Mouse (Mus musculus) ES-E14 (cell line): ENCODE measurements around the gene Zfp174. TPM values are rescaled to one million over a fixed set of nuclear protein-coding genes. Genes with fewer than 3 reads are reported as not detected.

Experiments
- DNase-seq: peaks from one replicate; pipeline ENCODE4 v3.0.0-alpha.2; 2013; ENCODE audit warnings: low read depth, low spot score
- H3K27ac ChIP-seq: 2 replicates; pipeline ENCODE4 v1.5.1; 2012; ENCODE audit warnings: low read depth, mild to moderate bottlenecking, low read length, moderate library complexity, mixed read lengths; ENCODE audit not compliant: poor library complexity, insufficient read depth, severe bottlenecking
- H3K36me3 ChIP-seq: 2 replicates; pipeline ENCODE4 v1.6.1; 2012; ENCODE audit warnings: mild to moderate bottlenecking, low read length, moderate library complexity, mixed read lengths; ENCODE audit not compliant: control insufficient read depth, poor library complexity, insufficient read depth, severe bottlenecking
- H3K4me1 ChIP-seq, 2 experiments: fragments of 150-350 bp in 1 of 2; sonication (generic) in 1 of 2; 2 replicates each; pipeline ENCODE4 v1.6.1; 2012; ENCODE audit warnings: low read length in 2 of 2, mild to moderate bottlenecking in 1 of 2, mixed read lengths in 1 of 2; ENCODE audit not compliant: control insufficient read depth in 2 of 2, insufficient read depth in 2 of 2, poor library complexity in 1 of 2
- H3K4me3 ChIP-seq, 2 experiments: fragments of 150-350 bp in 1 of 2; sonication (generic) in 1 of 2; 2 replicates each; pipeline ENCODE4 v1.5.1; 2012; ENCODE audit warnings: low read length in 2 of 2, low read depth in 1 of 2, mild to moderate bottlenecking in 1 of 2, mixed read lengths in 1 of 2; ENCODE audit not compliant: insufficient read depth in 1 of 2, poor library complexity in 1 of 2, severe bottlenecking in 1 of 2
- H3K9ac ChIP-seq: 2 replicates; pipeline ENCODE4 v1.6.1; 2012; ENCODE audit warnings: low read depth, mild to moderate bottlenecking, low read length, mixed read lengths; ENCODE audit not compliant: poor library complexity, insufficient read depth, severe bottlenecking
- H3K9me3 ChIP-seq: fragments of 150-350 bp; sonication (generic); 2 replicates; pipeline ENCODE4 v1.6.1; 2012; ENCODE audit warnings: low read depth, mild to moderate bottlenecking, low read length; ENCODE audit not compliant: control insufficient read depth, insufficient read depth
- CHD2 ChIP-seq: IDR thresholded peaks from 2 replicates; pipeline ENCODE4 v1.6.1; 2014; ENCODE audit warnings: mild to moderate bottlenecking, low read depth, low read length, inconsistent platforms
- HCFC1 ChIP-seq: IDR thresholded peaks from 2 replicates; pipeline ENCODE4 v1.6.1; 2012; ENCODE audit warnings: low read length, inconsistent platforms, borderline replicate concordance; ENCODE audit not compliant: insufficient read depth
- MAFK ChIP-seq: IDR thresholded peaks from 2 replicates; pipeline ENCODE4 v1.6.1; 2014; ENCODE audit warnings: mild to moderate bottlenecking, low read depth, low read length, inconsistent platforms; ENCODE audit not compliant: insufficient read depth
- ZC3H11A ChIP-seq: IDR thresholded peaks from 2 replicates; pipeline ENCODE4 v1.6.1; 2012; ENCODE audit warnings: low read depth, mild to moderate bottlenecking, inconsistent platforms, low read length, borderline replicate concordance
- ZNF384 ChIP-seq: IDR thresholded peaks from 2 replicates; pipeline ENCODE4 v1.6.1; 2012; ENCODE audit warnings: low read depth, low read length, inconsistent platforms
- in situ Hi-C, 2 experiments: fragments of 600-800 bp; cut with MboI; formaldehyde crosslinking; loops; one replicate each; pipeline ENCODE4 v1.15.1; 2025; ENCODE audit warnings: low sequenced_read_pairs in 2 of 2, inconsistent platforms in 1 of 2; ENCODE audit not compliant: unreplicated experiment in 2 of 2
- total RNA-seq: library from RNA; depleted of rRNA; stranded (reverse); fragments of 300-350 nt; gene quantifications from 2 replicates; pipeline ENCODE4 v1.2.3, GENCODE M21; 2012; rRNA removed

Gene Zfp174
- total RNA-seq, 1 experiment = 0.85 TPM

DNA sequence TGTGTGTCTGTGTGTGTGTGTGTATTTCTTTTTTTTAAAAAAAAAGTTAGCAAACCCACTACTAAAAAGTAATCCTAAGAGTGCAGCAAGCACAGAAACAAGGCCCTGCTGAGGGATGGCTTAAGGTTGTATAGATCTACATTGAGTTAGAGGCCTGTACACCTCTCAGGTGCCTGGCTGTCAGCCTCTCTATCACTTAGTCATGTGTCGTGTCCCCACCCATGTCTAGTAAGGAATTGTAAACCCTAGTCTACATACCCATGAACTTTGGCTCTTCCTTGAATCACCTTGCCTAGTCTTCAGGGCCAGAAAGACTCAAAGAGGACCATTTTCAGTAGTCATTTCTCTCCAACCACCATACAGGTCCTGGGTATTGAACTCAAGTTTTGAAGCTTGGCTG, 49.5 kb downstream of the Zfp174 start:
- TF ChIP-seq MAFK (no peak), CHD2 (no peak), HCFC1 (no peak), ZNF384 (no peak), ZC3H11A (no peak)
- no peak overlapping the region for H3K9ac ChIP-seq
- H3K4me1 ChIP-seq = peaks cover 0 to 2% of the 10 kb centered on the region in 2 experiments; a peak in 1 of 4 replicates
- H3K4me3 ChIP-seq = no peak overlapping the region
- no peaks in the 10 kb centered on the region for H3K9me3 ChIP-seq
- peaks cover 17% of the 10 kb centered on the region for H3K36me3 ChIP-seq
- no peak for DNase-seq
- in situ Hi-C loops = no loop called here
- H3K27ac ChIP-seq = no peak overlapping the region

DNA sequence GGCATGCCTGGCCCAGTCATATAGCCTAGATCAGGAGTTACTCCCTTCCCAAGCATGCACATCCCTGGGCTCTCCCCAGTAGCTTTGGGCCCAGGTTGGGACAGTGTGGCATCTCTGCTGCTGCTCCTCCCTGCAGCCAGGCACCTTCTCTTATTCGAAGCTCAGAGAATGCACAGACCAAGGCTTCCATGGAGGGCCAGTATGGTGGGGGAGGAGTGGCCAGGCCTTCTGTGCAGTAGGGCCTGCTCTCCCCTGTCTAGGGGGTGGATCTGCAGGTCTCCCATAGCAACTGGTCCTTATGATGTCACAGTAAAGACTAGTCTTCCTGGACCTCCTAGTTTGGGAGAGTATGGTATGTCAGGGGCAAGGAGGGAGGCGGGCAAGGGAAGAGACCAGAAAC, 60.4 kb downstream of the Zfp174 start:
- Histone ChIP-seq H3K27ac (no peak overlapping the region), H3K9me3 (no peaks in the 10 kb centered on the region), H3K36me3 (no peaks in the 10 kb centered on the region; the same call in 1 of the 2 replicates), H3K4me3 (no peak overlapping the region), H3K4me1 (no peaks in the 10 kb centered on the region), H3K9ac (no peak overlapping the region)
- no peak for DNase-seq
- TF ChIP-seq HCFC1 (no peak), CHD2 (no peak), ZNF384 (no peak), ZC3H11A (no peak), MAFK (no peak)
- in situ Hi-C loops = no loop called here

Other genes starting within 250 kb of the Zfp174 start
- gene Mefv, start 129.2 kb upstream of the Zfp174 start, total RNA-seq = not detected in 2 replicates
- gene Zfp263, start 103.2 kb upstream of the Zfp174 start, total RNA-seq = 25.4 and 27.5 TPM in 2 replicates
- gene Olfr15, start 16.4 kb upstream of the Zfp174 start, total RNA-seq = not detected in 2 replicates
- 16.8 and 17.4 TPM in 2 replicates for gene Naa60, start 25.1 kb downstream of the Zfp174 start, total RNA-seq
- 8.7 and 10.7 TPM in 2 replicates for gene Zfp597, start 37.3 kb downstream of the Zfp174 start, total RNA-seq
- 1.1 TPM in 1 of 2 replicates, not detected in the other for gene Gm20695, start 37.4 kb downstream of the Zfp174 start, total RNA-seq
- 1.5 and 1.7 TPM in 2 replicates for gene 1700037C18Rik, start 61.4 kb downstream of the Zfp174 start, total RNA-seq
- gene Cluap1, start 61.5 kb downstream of the Zfp174 start, total RNA-seq = 10.3 and 12.6 TPM in 2 replicates
- 2.1 and 2.3 TPM in 2 replicates for gene Nlrc3, start 129.4 kb downstream of the Zfp174 start, total RNA-seq
- gene Slx4, start 156.5 kb downstream of the Zfp174 start, total RNA-seq = 36.9 and 40.5 TPM in 2 replicates
- gene Dnase1, start 189.7 kb downstream of the Zfp174 start, total RNA-seq = 1.0 and 1.1 TPM in 2 replicates
- 157 and 174 TPM in 2 replicates for gene Trap1, start 230.6 kb downstream of the Zfp174 start, total RNA-seq